Mouse (Mus musculus) heart, adult 8-10 months (tissue): ENCODE data around the gene Pom121l2. TPM values are rescaled to one million over a fixed set of nuclear protein-coding genes. Genes with fewer than 3 reads are reported as not detected.
A peak's percentile ranks its signal among the peaks of the same experiment; 100 is the strongest.

Experiments
- DNase-seq: peaks from one replicate; pipeline ENCODE4 v3.0.0; 2022; ENCODE audit warnings: low spot score
- total RNA-seq, 4 experiments: library from RNA; stranded (reverse); gene quantifications; 2 replicates each; pipeline ENCODE4 v1.2.4; 2022

Gene Pom121l2
- total RNA-seq, 4 experiments from 2014 or later = not detected

GRCm38 (mm10) chr13:21993957-21994738, 13.2 kb downstream of the Pom121l2 start:
- peak; percentile 44 for DNase-seq

- DNase-seq = no peak
Measured at GRCm38 (mm10) chr13:21994896-21995295, 13.9 kb downstream of the Pom121l2 start.

- no peak for DNase-seq
Measured at GRCm38 (mm10) chr13:21995331-21995914, 14.4 kb downstream of the Pom121l2 start.

- no peak for DNase-seq
Measured at GRCm38 (mm10) chr13:21996101-21996839, 15.3 kb downstream of the Pom121l2 start.

- no peak for DNase-seq
Measured at GRCm38 (mm10) chr13:21996840-21997185, 15.8 kb downstream of the Pom121l2 start.

- no peak for DNase-seq
Measured at GRCm38 (mm10) chr13:21997201-21997820, 16.3 kb downstream of the Pom121l2 start.

GRCm38 (mm10) chr13:21997821-21998220, 16.8 kb downstream of the Pom121l2 start:
- DNase-seq = no peak

GRCm38 (mm10) chr13:21998412-21998811, 17.4 kb downstream of the Pom121l2 start:
- DNase-seq = no peak

- DNase-seq = no peak
Measured at GRCm38 (mm10) chr13:21999147-21999546, 18.2 kb downstream of the Pom121l2 start.

GRCm38 (mm10) chr13:22001346-22001745, 20.4 kb downstream of the Pom121l2 start:
- no peak for DNase-seq

GRCm38 (mm10) chr13:22001823-22002222, 20.8 kb downstream of the Pom121l2 start:
- DNase-seq = no peak

GRCm38 (mm10) chr13:22005605-22006333, 24.8 kb downstream of the Pom121l2 start:
- no peak for DNase-seq

- no peak for DNase-seq
Measured at GRCm38 (mm10) chr13:22006334-22007120, 25.5 kb downstream of the Pom121l2 start.

GRCm38 (mm10) chr13:22007121-22007510, 26.1 kb downstream of the Pom121l2 start:
- DNase-seq = no peak

GRCm38 (mm10) chr13:22007872-22008271, 26.9 kb downstream of the Pom121l2 start:
- no peak for DNase-seq

GRCm38 (mm10) chr13:22008707-22009106, 27.7 kb downstream of the Pom121l2 start:
- DNase-seq = no peak

GRCm38 (mm10) chr13:22009642-22010041, 28.6 kb downstream of the Pom121l2 start, which contains the start of gene Prss16:
Gene Prss16 (minus strand): TSS chr13:22009742.
- DNase-seq = no peak

GRCm38 (mm10) chr13:22013716-22014115, 32.7 kb downstream of the Pom121l2 start:
- no peak for DNase-seq

GRCm38 (mm10) chr13:22014411-22014845, 33.4 kb downstream of the Pom121l2 start:
- no peak for DNase-seq
